Mouse (Mus musculus) embryonic facial prominence, embryonic 11.5 days (tissue): ENCODE measurements around the gene Sf3b1. TPM values are rescaled to one million over a fixed set of nuclear protein-coding genes. Genes with fewer than 3 reads are reported as not detected.
"Not testable (repeated sequence)": the region's sequence is repeated elsewhere in the genome, so short reads cannot be mapped to it uniquely, and the experiment has no call there.

Experiments used
- ATAC-seq: fragments of 200-750 bp; cut with Nextera tagmentation; replicated peaks from 2 replicates; pipeline ENCODE4 v1.8.0; 2017; ENCODE audit warnings: low read depth; ENCODE audit not compliant: insufficient number of reproducible peaks, low FRiP score, low TSS enrichment
- DNase-seq: peaks from one replicate; pipeline ENCODE4 v3.0.0-alpha.2; 2015; ENCODE audit warnings: low spot score
- H3K27ac ChIP-seq: fragments of 300-500 bp; sonication (generic); replicated peaks from 2 replicates; pipeline ENCODE4 v1.5.1; 2014; ENCODE audit warnings: mild to moderate bottlenecking, low read depth, low read length, control low read depth
- H3K27me3 ChIP-seq: fragments of 300-500 bp; sonication (generic); 2 replicates; pipeline ENCODE4 v1.6.1; 2014; ENCODE audit warnings: mild to moderate bottlenecking, low read length, moderate library complexity, mixed read lengths; ENCODE audit not compliant: control insufficient read depth, insufficient read depth
- H3K36me3 ChIP-seq: fragments of 300-500 bp; sonication (generic); replicated peaks from 2 replicates; pipeline ENCODE4 v1.6.1; 2014; ENCODE audit warnings: low read depth, mild to moderate bottlenecking, low read length, moderate library complexity, mixed read lengths; ENCODE audit not compliant: control insufficient read depth, insufficient read depth
- H3K4me1 ChIP-seq: fragments of 300-500 bp; sonication (generic); 2 replicates; pipeline ENCODE4 v1.6.1; 2014; ENCODE audit warnings: low read length, mixed read lengths; ENCODE audit not compliant: control insufficient read depth, insufficient read depth
- H3K4me2 ChIP-seq: fragments of 300-500 bp; sonication (generic); 2 replicates; pipeline ENCODE4 v1.6.1; 2014; ENCODE audit warnings: low read depth, mild to moderate bottlenecking, control low read depth, low read length, moderate library complexity
- H3K4me3 ChIP-seq: fragments of 300-500 bp; sonication (generic); 2 replicates; pipeline ENCODE4 v1.5.1; 2014; ENCODE audit warnings: low read depth, low read length, control low read depth
- H3K9ac ChIP-seq: fragments of 300-500 bp; sonication (generic); replicated peaks from 2 replicates; pipeline ENCODE4 v1.6.1; 2014; ENCODE audit warnings: mild to moderate bottlenecking, control low read depth, low read length
- H3K9me3 ChIP-seq: fragments of 300-500 bp; sonication (generic); replicated peaks from 2 replicates; pipeline ENCODE4 v1.6.1; 2016; ENCODE audit warnings: mild to moderate bottlenecking, low read length, inconsistent platforms, mixed read lengths; ENCODE audit not compliant: control insufficient read depth
- WGBS: fragments of 180-500 bp; shearing (Covaris S2); extraction: QIAGEN DNeasy Blood & Tissue Kit; methylation state at CpG from one replicate; pipeline ENCODE4 v1.1.7; 2014; 5-methylcytosine and 5-hydroxymethylcytosine counted together
- polyA plus RNA-seq: library from polyadenylated mRNA; unstranded; fragments of >200 nt; fragmentation: Nextera tagmentation; extraction: Ambion mirVana; gene quantifications from 2 replicates; pipeline ENCODE4 v1.2.1, GENCODE M21; 2014

Sf3b1 gene
- polyA plus RNA-seq, 1 experiment from 2014 or later, result 398 TPM

GRCm38 (mm10) chr1:54961724-54962123 is 65.6 kb downstream of the Sf3b1 start:
- no peak overlapping the region for H3K4me2 ChIP-seq
- no peak overlapping the region for H3K27ac ChIP-seq
- peaks cover 2% of the 10 kb centered on the region; the same call in 1 of the 2 replicates for H3K4me1 ChIP-seq
- DNase-seq (no peak), ATAC-seq (no peak)
- H3K4me3 ChIP-seq, result no peak overlapping the region
- H3K9ac ChIP-seq, result no peak overlapping the region
- H3K36me3 ChIP-seq, result no peaks in the 10 kb centered on the region
- no peaks in the 10 kb centered on the region for H3K27me3 ChIP-seq
- H3K9me3 ChIP-seq, result no peaks in the 10 kb centered on the region
- 65% methylated on average over 9 of the region's 9 CpGs for WGBS

- Histone ChIP-seq H3K4me3 (no peak overlapping the region), H3K36me3 (no peaks in the 10 kb centered on the region), H3K9ac (no peak overlapping the region), H3K9me3 (no peaks in the 10 kb centered on the region), H3K4me1 (peaks cover 2% of the 10 kb centered on the region; the same call in 1 of the 2 replicates), H3K27ac (no peak overlapping the region), H3K4me2 (no peak overlapping the region), H3K27me3 (no peaks in the 10 kb centered on the region)
- WGBS, result 39% methylated on average over 9 of the region's 9 CpGs
- peak; percentile 57 for DNase-seq
- ATAC-seq, result no peak
Observed at GRCm38 (mm10) chr1:54960613-54961165, 66.6 kb downstream of the Sf3b1 start.

GRCm38 (mm10) chr1:54958525-54958924 is 68.8 kb downstream of the Sf3b1 start:
- Histone ChIP-seq H3K36me3 (no peaks in the 10 kb centered on the region), H3K27me3 (no peaks in the 10 kb centered on the region), H3K9me3 (no peaks in the 10 kb centered on the region), H3K4me3 (no peak overlapping the region), H3K4me2 (no peak overlapping the region), H3K9ac (no peak overlapping the region), H3K27ac (no peak overlapping the region), H3K4me1 (peaks cover 2% of the 10 kb centered on the region; the same call in 1 of the 2 replicates)
- WGBS, result 76% methylated on average over 3 of the region's 3 CpGs
- ATAC-seq, result no peak
- DNase-seq, result no peak

GRCm38 (mm10) chr1:54956995-54957394 is 70.3 kb downstream of the Sf3b1 start:
- WGBS, result 96% methylated on average over 8 of the region's 14 CpGs
- not testable (repeated sequence) for ATAC-seq

GRCm38 (mm10) chr1:54954856-54955255 is 72.4 kb downstream of the Sf3b1 start:
- 0 out of 2 replicates have a peak, but pooled peaks have one; percentile 34 for ATAC-seq
- WGBS, result 78% methylated on average over 4 of the region's 4 CpGs
- no peak overlapping the region for H3K9ac ChIP-seq
- no peak for DNase-seq
- no peak overlapping the region for H3K27ac ChIP-seq
- no peak overlapping the region for H3K4me2 ChIP-seq
- no peak overlapping the region for H3K4me3 ChIP-seq
- H3K27me3 ChIP-seq, result no peaks in the 10 kb centered on the region
- H3K9me3 ChIP-seq, result no peaks in the 10 kb centered on the region
- no peaks in the 10 kb centered on the region for H3K36me3 ChIP-seq
- H3K4me1 ChIP-seq, result no peaks in the 10 kb centered on the region

More at GRCm38 (mm10) chr1:54956995-54957394, 70.3 kb downstream of the Sf3b1 start:
- not testable (repeated sequence) for DNase-seq, H3K4me3 ChIP-seq, H3K27ac ChIP-seq, H3K27me3 ChIP-seq, H3K4me2 ChIP-seq, H3K36me3 ChIP-seq, H3K4me1 ChIP-seq, H3K9me3 ChIP-seq, H3K9ac ChIP-seq

GRCm38 (mm10) chr1:54944648-54945047 is 82.6 kb downstream of the Sf3b1 start:
- no peaks in the 10 kb centered on the region for H3K4me1 ChIP-seq
- H3K4me3 ChIP-seq, result no peak overlapping the region
- H3K9me3 ChIP-seq, result no peaks in the 10 kb centered on the region
- H3K4me2 ChIP-seq, result no peak overlapping the region
- ATAC-seq (no peak), DNase-seq (peak; percentile 45)
- no peak overlapping the region for H3K27ac ChIP-seq
- no peak overlapping the region for H3K9ac ChIP-seq
- no peaks in the 10 kb centered on the region for H3K36me3 ChIP-seq
- no peaks in the 10 kb centered on the region for H3K27me3 ChIP-seq
- 49% methylated on average over 3 of the region's 3 CpGs for WGBS

GRCm38 (mm10) chr1:54935466-54935865 is 91.8 kb downstream of the Sf3b1 start:
- 91% methylated on average over 3 of the region's 3 CpGs for WGBS
- no peak for ATAC-seq

More at GRCm38 (mm10) chr1:54935466-54935865, 91.8 kb downstream of the Sf3b1 start:
- H3K9me3 ChIP-seq, result no peaks in the 10 kb centered on the region
- no peak for DNase-seq
- H3K9ac ChIP-seq, result no peak overlapping the region
- H3K27me3 ChIP-seq, result no peaks in the 10 kb centered on the region
- H3K4me3 ChIP-seq, result no peak overlapping the region
- H3K36me3 ChIP-seq, result no peaks in the 10 kb centered on the region
- H3K27ac ChIP-seq, result no peak overlapping the region
- H3K4me2 ChIP-seq, result no peak overlapping the region
- no peaks in the 10 kb centered on the region for H3K4me1 ChIP-seq
